Mouse (Mus musculus) ES-E14 (cell line): ENCODE measurements around the gene Sufu.

Source experiments
- CHD2 ChIP-seq: IDR thresholded peaks from 2 replicates; pipeline ENCODE4 v1.6.1; 2014; ENCODE audit warnings: mild to moderate bottlenecking, low read depth, low read length, inconsistent platforms
- HCFC1 ChIP-seq: IDR thresholded peaks from 2 replicates; pipeline ENCODE4 v1.6.1; 2012; ENCODE audit warnings: low read length, inconsistent platforms, borderline replicate concordance; ENCODE audit not compliant: insufficient read depth
- MAFK ChIP-seq: IDR thresholded peaks from 2 replicates; pipeline ENCODE4 v1.6.1; 2014; ENCODE audit warnings: mild to moderate bottlenecking, low read depth, low read length, inconsistent platforms; ENCODE audit not compliant: insufficient read depth
- ZNF384 ChIP-seq: IDR thresholded peaks from 2 replicates; pipeline ENCODE4 v1.6.1; 2012; ENCODE audit warnings: low read depth, low read length, inconsistent platforms

DNA sequence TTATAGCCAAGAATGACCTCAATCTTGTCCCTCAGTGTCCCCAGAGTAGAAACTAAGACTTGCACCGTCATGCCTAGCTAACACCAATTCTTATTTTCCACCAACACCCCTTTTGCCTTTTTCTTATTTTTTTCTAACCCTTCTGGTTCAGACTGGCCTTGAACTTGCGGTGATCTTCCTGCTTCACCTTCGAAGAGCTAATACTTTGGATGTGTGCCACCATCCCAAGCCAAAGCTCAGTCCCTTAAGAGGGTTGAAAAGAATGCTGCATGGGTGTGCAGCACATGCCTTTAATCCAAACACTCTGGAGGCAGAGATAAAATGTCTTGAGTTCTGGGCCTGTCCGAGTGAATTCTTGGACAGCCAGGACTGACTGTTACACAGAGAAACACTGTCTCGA, 113.7 kb downstream of the Sufu start:
- TF ChIP-seq ZNF384 (no peak), MAFK (no peak), HCFC1 (no peak), CHD2 (no peak)
